ENCODE assay signal across 7 mouse cellular contexts in genomic region chr3:135211805-135212657, GRCm38 (mm10). TPM values are rescaled to one million over a fixed set of nuclear protein-coding genes. Genes with fewer than 3 reads are reported as not detected.
DNase-seq lines count a peak whose midpoint lies in the region; ATAC-seq lines count a peak whose summit lies in the region.

Gene Cenpe (plus strand): TSS chr3:135212537.

- no peaks in the 10 kb centered on the region; the same call in 1 of the 2 replicates for H3K4me1 ChIP-seq in intestine, embryonic 16.5 days (ENCODE audit: control insufficient read depth, insufficient read depth, low read length)
- peaks cover 8% of the 10 kb centered on the region; the same call in 1 of the 2 replicates for H3K4me1 ChIP-seq in midbrain, embryonic 11.5 days (ENCODE audit: control insufficient read depth, insufficient read depth, low read length)

- H3K9ac ChIP-seq in intestine, embryonic 16.5 days (ENCODE audit: low read depth, low read length), result peak within 1 kb of the TSS; percentile 77
- H3K9ac ChIP-seq in midbrain, embryonic 11.5 days (ENCODE audit: low read length), result peak within 1 kb of the TSS; percentile 87

- H3K36me3 ChIP-seq in intestine, embryonic 16.5 days (ENCODE audit: control insufficient read depth, insufficient read depth, low read length), result no peaks in the 10 kb centered on the region; the same call in 1 of the 2 replicates
- H3K36me3 ChIP-seq in midbrain, embryonic 11.5 days (ENCODE audit: control insufficient read depth, insufficient read depth, low read length), result peaks cover 7% of the 10 kb centered on the region

- peak; percentile 95 for ATAC-seq in intestine, embryonic 16.5 days
- peak; percentile 94 for ATAC-seq in midbrain, embryonic 11.5 days (ENCODE audit: low FRiP score)

- H3K4me2 ChIP-seq in intestine, embryonic 16.5 days (ENCODE audit: low read depth, low read length), result peak within 1 kb of the TSS; percentile 68
- H3K4me2 ChIP-seq in midbrain, embryonic 11.5 days, result peak within 1 kb of the TSS; percentile 67

- intact Hi-C loops in left cerebral cortex, postnatal 36 days (cut with DNase I), result no loop called here

- H3K27ac ChIP-seq in intestine, embryonic 16.5 days (ENCODE audit: low read length), result peak within 1 kb of the TSS; percentile 45; the same call in 1 of the 2 replicates
- no peak within 1 kb of the TSS for H3K27ac ChIP-seq in midbrain, embryonic 11.5 days (ENCODE audit: low read depth, low read length)

- no peaks in the 10 kb centered on the region for H3K9me3 ChIP-seq in intestine, embryonic 16.5 days (ENCODE audit: control insufficient read depth, low read length)
- no peaks in the 10 kb centered on the region for H3K9me3 ChIP-seq in midbrain, embryonic 11.5 days (ENCODE audit: control insufficient read depth, low read length)

- peak within 1 kb of the TSS; percentile 91 for H3K4me3 ChIP-seq in intestine, embryonic 16.5 days (ENCODE audit: low read length)
- H3K4me3 ChIP-seq in midbrain, embryonic 11.5 days (ENCODE audit: low read depth, low read length), result peak within 1 kb of the TSS; percentile 94

- DNase-seq in adrenal gland, adult 8-10 months, result peak; percentile 76
- peak; percentile 93 for DNase-seq in embryo, embryonic 9.5 days (ENCODE audit: extremely low spot score)
- peak; percentile 85 to 91 for DNase-seq in gastrocnemius, postnatal 4 days (ENCODE audit: low spot score in 2 of 2)
- DNase-seq in left cerebral cortex, postnatal 36 days (ENCODE audit: low spot score in 2 of 2), result peak; percentile 82 to 84
- DNase-seq in midbrain, embryonic 11.5 days (ENCODE audit: low spot score, missing footprints), result peak; percentile 99
- DNase-seq in skeletal muscle tissue, adult 2 months (ENCODE audit: low read depth, low spot score), result peak; percentile 86

- no peaks in the 10 kb centered on the region for H3K27me3 ChIP-seq in intestine, embryonic 16.5 days (replicated peaks; ENCODE audit: control insufficient read depth, insufficient read depth, low read length)
- H3K27me3 ChIP-seq in midbrain, embryonic 11.5 days (ENCODE audit: control insufficient read depth, insufficient read depth, low read length), result no peaks in the 10 kb centered on the region

- 2% methylated on average over 29 of the region's 29 CpGs for WGBS in intestine, embryonic 16.5 days
- 4% methylated on average over 29 of the region's 29 CpGs for WGBS in midbrain, embryonic 11.5 days

RNA-seq across cellular contexts. Expression of gene Cenpe, which starts in this region (rescaled TPM):
- total RNA-seq in adrenal gland, adult 8-10 months (2022), result 1 to 10 TPM; 1.1 to 3.7 (median 2.1) TPM
- total RNA-seq in gastrocnemius, postnatal 4 days (2021), result 10 to 100 TPM in 1 of 2 experiments, 1 to 10 TPM in 1; 9.9 to 12.0 TPM
- 14.2 and 18.4 TPM in 2 replicates for polyA plus RNA-seq in intestine, embryonic 16.5 days (2015; fragmentation: Nextera tagmentation; extraction: Ambion mirVana)
- total RNA-seq in left cerebral cortex, postnatal 36 days (2021), result 1 to 10 TPM in 1 of 2 experiments, under 1 TPM in 1; 1.00 to 1.5 TPM
- 45.9 and 48.9 TPM in 2 replicates for polyA plus RNA-seq in midbrain, embryonic 11.5 days (2014; fragmentation: Nextera tagmentation; extraction: Ambion mirVana)
